Mouse (Mus musculus) CH12.LX (cell line): ENCODE data around the gene Gcnt3.

Experiments
- BHLHE40 ChIP-seq: IDR thresholded peaks from 2 replicates; pipeline ENCODE4 v1.6.1; 2011; ENCODE audit warnings: mild to moderate bottlenecking, low read depth, low read length, improper control_type of control experiment
- CHD1 ChIP-seq: IDR thresholded peaks from 2 replicates; pipeline ENCODE4 v1.6.1; 2012; ENCODE audit warnings: low read depth, low read length, improper control_type of control experiment, inconsistent platforms
- CTCF ChIP-seq, 2 experiments: IDR thresholded peaks in 1 of 2; conservative IDR thresholded peaks in 1 of 2; 2 replicates each; pipeline ENCODE4 v1.5.1; 2011 to 2012; ENCODE audit warnings: low read depth in 2 of 2, low read length in 2 of 2, improper control_type of control experiment in 1 of 2, inconsistent platforms in 1 of 2, mild to moderate bottlenecking in 1 of 2, moderate library complexity in 1 of 2
- HCFC1 ChIP-seq: IDR thresholded peaks from 2 replicates; pipeline ENCODE4 v1.6.1; 2012; ENCODE audit warnings: low read depth, mild to moderate bottlenecking, inconsistent platforms, low read length, improper control_type of control experiment
- MEF2A ChIP-seq: IDR thresholded peaks from 2 replicates; pipeline ENCODE4 v1.6.1; 2014; ENCODE audit warnings: low read depth, mild to moderate bottlenecking, inconsistent platforms, low read length, improper control_type of control experiment, borderline replicate concordance
- MXI1 ChIP-seq: IDR thresholded peaks from 2 replicates; pipeline ENCODE4 v1.6.1; 2011; ENCODE audit warnings: mild to moderate bottlenecking, low read depth, low read length, improper control_type of control experiment
- POLR2A ChIP-seq: IDR thresholded peaks from 2 replicates; pipeline ENCODE4 v1.6.1; 2011; ENCODE audit warnings: low read depth, mild to moderate bottlenecking, improper control_type of control experiment, low read length
- POLR2AphosphoS2 ChIP-seq: IDR thresholded peaks from 2 replicates; pipeline ENCODE4 v1.6.1; 2011; ENCODE audit warnings: low read depth, low read length, improper control_type of control experiment
- SIN3A ChIP-seq: IDR thresholded peaks from 2 replicates; pipeline ENCODE4 v1.6.1; 2012; ENCODE audit warnings: low read length, improper control_type of control experiment, inconsistent platforms
- TBP ChIP-seq: conservative IDR thresholded peaks from 2 replicates; pipeline ENCODE4 v1.6.1; 2011; ENCODE audit warnings: low read depth, low read length, improper control_type of control experiment
- TCF12 ChIP-seq: IDR thresholded peaks from 2 replicates; pipeline ENCODE4 v1.6.1; 2014; ENCODE audit warnings: low read depth, mild to moderate bottlenecking, inconsistent platforms, low read length, improper control_type of control experiment
- USF1 ChIP-seq: IDR thresholded peaks from 2 replicates; pipeline ENCODE4 v1.6.1; 2014; ENCODE audit warnings: low read depth, mild to moderate bottlenecking, inconsistent platforms, low read length, improper control_type of control experiment
- USF2 ChIP-seq: conservative IDR thresholded peaks from 2 replicates; pipeline ENCODE4 v1.6.1; 2011; ENCODE audit warnings: low read depth, low read length, improper control_type of control experiment
- ZC3H11A ChIP-seq: IDR thresholded peaks from 2 replicates; pipeline ENCODE4 v1.6.1; 2012; ENCODE audit warnings: low read depth, mild to moderate bottlenecking, inconsistent platforms, low read length, improper control_type of control experiment

DNA sequence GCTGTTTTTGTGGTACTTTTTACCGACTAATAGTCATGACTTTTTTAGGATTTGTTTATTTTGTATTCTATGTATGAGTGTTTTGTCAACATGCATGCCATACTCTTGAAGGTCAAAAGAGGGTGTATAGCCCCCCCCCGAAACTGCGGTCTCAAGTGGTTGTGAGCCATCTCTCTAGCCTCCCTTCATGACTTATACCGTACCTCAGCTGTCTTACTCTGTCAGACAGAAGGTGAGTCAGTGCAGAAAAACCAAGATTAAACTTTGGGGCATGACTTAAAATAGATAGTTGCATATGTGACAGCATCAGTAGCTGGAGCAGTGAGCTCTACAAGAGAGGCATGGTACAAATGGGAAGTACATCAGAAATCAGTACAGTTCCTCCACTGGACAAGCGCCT, 43.3 kb downstream of the Gcnt3 start:
- TF ChIP-seq BHLHE40 (no peak), CHD1 (no peak), USF1 (no peak), HCFC1 (no peak), CTCF (conservative IDR thresholded peaks at IDR 0.05 in 1 of 2, IDR thresholded peaks at IDR 0.05 in 1 of 2; ENCODE audit: low read depth in 2 of 2, low read length in 2 of 2) (no peak), TBP (no peak), POLR2A (no peak), SIN3A (no peak), MXI1 (no peak), USF2 (no peak), ZC3H11A (no peak), TCF12 (no peak), POLR2AphosphoS2 (no peak), MEF2A (no peak)
